Mouse (Mus musculus) thymus, adult 2 months (tissue): Measurements from ENCODE around the gene Zc3h4.

Experiments used
- CTCF ChIP-seq: fragments of 200-500 bp; IDR thresholded peaks from 2 replicates; pipeline ENCODE4 v1.5.1; 2012; ENCODE audit warnings: mild to moderate bottlenecking, control low read depth, low read length, moderate library complexity, borderline replicate concordance; ENCODE audit not compliant: control insufficient read depth, poor library complexity, insufficient read depth; ENCODE audit errors: extremely low read depth
- POLR2A ChIP-seq: fragments of 200-500 bp; IDR thresholded peaks from 2 replicates; pipeline ENCODE4 v1.6.1; 2012; ENCODE audit warnings: mild to moderate bottlenecking, low read length, control low read depth, moderate library complexity; ENCODE audit not compliant: control insufficient read depth, poor library complexity, insufficient read depth; ENCODE audit errors: extremely low read depth

GRCm38 (mm10) chr7:16420493-16421118, 19.9 kb downstream of the Zc3h4 start:
- TF ChIP-seq CTCF (no peak), POLR2A (no peak)
